Mouse (Mus musculus): ENCODE results near the gene Lmntd1.

The Lmntd1 gene

DNA sequence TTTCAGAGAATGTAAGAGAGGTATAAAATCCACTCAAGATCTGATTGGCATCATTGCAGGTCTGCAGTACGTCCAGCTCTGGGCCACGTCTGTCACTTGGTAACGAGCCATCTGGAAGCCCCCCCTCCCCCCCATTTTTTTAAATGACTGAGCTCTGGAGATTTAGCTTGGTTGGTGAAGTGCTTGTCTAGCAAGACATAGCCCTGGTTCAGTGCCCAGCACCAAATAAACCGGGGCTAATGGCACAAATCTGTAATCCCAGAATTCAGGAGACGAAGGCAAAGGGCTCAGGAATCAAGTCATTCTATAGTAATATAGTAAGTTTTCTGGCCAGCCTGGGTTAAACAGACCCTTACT lies 130.8 kb downstream of the Lmntd1 start:
- DNase-seq (ENCODE audit: low read depth), result no peak

DNA sequence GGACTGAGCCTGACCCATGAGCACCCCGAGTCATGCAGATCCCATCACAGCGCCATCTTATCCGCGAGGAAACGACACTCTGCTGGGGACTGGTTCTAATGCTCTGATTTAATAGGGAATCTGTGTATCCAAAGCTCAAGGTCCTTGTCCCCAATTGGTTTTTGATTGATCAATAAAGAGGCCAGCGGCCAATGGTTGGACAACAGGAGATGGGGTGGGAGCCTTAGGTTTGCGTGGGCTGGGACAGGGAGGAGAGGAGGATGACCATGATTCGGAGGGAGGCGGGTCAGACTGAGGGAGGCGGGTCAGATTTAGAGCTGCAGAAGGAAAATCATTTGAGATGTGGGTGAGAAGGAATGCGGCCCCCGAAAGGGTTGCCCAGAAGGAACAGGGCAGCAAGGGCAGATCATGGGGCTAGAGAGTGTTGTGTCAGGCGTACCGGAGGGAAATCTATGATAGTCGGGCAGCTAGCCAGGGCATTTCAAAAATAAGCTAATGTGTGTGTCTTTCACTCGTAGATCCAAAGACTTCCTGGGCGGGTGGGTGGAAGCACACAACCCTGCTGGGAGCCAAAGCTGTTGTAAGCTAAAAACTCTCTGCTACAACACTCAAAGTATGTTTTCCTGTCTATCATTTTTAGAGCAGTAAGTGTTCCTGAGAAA lies 131.3 kb downstream of the Lmntd1 start:
- DNase-seq (ENCODE audit: low read depth), result no peak

- DNase-seq (ENCODE audit: low read depth), result no peak
Observed at GRCm38 (mm10) chr6:145481938-145482337, 132.2 kb downstream of the Lmntd1 start.

DNA sequence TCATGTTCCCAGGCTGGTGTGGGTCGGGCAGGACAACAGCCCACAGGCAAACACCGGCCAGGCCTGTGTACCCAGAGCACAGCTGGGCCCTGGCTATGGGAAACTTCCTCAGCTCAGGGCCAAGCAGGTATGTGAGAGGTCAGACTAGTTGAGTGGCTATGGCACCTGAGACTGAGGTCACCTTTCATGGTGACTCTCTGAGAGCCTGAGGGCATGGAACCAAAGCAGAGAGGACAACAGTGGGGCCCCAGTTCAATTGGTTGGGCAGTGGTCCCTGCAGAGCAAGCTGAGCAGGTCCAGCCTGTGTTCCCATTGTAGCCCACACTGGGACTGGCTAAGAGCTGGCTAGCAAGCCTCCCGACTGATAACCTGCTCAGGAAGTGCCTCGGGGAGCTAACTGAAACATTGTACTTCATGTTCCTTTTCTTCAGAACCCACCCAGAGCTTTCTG lies 135.3 kb downstream of the Lmntd1 start:
- no peak for DNase-seq (ENCODE audit: low read depth)

DNA sequence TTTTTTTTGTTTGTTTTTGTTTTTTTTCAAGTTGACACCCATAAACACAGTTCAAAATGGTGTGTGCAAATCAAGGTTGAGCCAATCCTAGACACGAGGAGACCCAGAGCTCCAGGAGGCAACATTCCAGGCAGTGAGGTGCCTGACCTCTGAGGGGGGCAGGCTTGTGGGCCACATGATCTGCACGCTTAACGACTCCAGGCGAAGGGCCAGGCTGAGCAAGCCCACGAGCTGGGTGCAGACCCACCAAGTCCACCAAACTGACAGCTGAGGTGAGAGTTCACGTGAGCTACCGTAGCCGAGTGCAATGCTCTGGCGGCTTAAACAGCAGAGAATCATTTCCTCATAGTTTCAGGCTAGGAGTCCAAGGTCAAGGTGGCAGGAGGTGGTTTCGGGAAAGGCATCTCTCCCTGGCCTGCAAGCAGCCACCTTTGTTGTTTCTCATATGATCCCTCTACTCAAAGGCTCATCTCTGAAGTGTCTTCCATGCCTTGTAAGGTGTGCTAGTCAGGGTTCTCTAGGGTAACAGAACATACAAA lies 136.7 kb downstream of the Lmntd1 start:
- no peak for DNase-seq (ENCODE audit: low read depth)

- no peak for DNase-seq (ENCODE audit: low read depth)
Observed at GRCm38 (mm10) chr6:145471638-145472247, 142.4 kb downstream of the Lmntd1 start.

- DNase-seq (ENCODE audit: low read depth), result no peak
Observed at GRCm38 (mm10) chr6:145469260-145469943, 144.7 kb downstream of the Lmntd1 start.

DNA sequence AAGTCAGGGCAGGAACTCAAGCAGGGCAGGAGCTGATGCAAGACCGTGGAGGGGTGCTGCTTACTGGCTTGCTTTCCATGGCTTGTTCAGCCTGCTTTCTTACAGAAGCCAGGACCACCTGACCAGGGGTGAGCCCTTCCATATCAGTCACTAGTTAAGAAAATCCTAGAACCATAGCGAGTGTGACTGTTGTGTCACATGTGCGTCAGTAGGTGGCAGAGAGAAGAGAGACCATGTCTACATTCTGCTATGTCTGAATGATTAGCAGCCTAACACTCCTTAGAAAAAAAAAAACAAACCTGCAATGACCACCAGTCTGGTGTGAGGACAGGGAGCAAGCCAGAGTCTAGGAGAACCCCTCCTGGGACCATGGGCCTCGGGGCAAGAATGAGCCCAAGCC lies 150.1 kb downstream of the Lmntd1 start:
- DNase-seq (ENCODE audit: low read depth), result no peak

DNA sequence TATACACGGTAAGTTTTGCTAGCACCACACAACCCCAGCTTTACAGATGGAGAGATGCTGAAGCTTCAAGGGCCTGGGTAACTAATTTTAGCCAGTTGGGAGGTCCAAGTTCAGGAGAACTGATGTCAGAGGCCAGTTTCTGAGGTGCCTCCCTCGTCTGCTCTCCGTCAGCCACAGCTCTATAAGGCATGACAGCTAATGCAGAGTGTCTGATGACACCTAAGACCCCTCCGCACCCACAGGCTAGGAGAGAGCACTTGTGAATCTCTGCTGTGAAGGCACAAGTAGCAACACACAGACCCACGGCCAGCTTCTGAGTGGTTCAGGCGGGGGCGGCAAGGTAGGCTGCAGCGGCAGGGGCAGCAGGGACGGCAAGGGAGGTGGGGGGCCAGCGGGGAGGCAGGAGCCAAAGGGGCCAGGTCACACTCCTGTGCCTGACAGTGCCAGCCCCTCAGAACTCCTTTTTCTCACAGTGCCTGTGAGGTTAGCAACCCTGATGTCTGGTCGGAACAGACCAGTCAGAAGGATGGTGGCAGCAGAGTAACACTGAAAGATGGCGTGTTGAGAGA lies 151.4 kb downstream of the Lmntd1 start:
- no peak for DNase-seq (ENCODE audit: low read depth)

DNA sequence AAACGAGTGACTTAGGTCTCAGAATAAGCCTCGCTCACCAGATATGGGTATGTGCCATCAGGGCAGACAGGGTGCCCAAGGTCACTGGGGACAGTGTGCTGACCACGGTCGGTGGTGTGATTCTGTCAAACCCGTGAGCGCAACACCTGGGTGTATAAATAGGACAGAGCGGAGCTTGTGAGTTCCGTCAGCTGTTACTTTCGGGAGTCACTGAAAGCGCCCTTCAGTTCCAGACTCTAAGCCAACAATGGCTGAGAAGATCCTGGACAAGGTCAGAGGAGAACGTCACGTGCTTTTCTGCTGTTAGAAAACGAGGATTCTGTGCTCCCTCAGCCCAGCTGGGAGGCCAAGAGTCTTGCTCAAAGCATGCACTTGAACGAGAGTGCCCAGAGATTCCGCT lies 157.1 kb downstream of the Lmntd1 start:
- DNase-seq (ENCODE audit: low read depth), result no peak

- no peak for DNase-seq (ENCODE audit: low read depth)
Observed at GRCm38 (mm10) chr6:145450628-145451403, 163.3 kb downstream of the Lmntd1 start.

DNA sequence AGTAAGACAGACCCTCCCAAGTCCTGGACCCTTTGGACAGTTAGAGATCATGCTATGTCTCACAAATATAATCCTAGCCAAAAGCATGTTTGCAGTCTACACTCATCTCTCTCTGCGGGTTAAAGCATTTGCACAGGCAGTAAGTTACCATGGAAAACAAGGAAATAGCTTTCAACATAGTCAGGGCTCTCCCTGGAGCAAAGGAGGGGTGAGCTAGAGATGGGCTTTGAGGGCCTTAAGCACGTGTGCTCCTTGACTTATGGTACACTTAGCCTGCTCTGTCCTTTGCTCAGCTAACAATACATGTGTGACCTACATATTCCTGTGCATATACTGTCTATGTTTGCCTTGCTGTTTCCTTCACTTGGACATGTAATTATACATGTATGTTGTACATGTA lies 165.8 kb downstream of the Lmntd1 start:
- no peak for DNase-seq (ENCODE audit: low read depth)

GRCm38 (mm10) chr6:145445811-145446500 lies 168.2 kb downstream of the Lmntd1 start:
- peak; percentile 95 for DNase-seq (ENCODE audit: low read depth)

GRCm38 (mm10) chr6:145445380-145445779 lies 168.7 kb downstream of the Lmntd1 start:
- peak; percentile 91 for DNase-seq (ENCODE audit: low read depth)

- DNase-seq (ENCODE audit: low read depth), result no peak
Observed at GRCm38 (mm10) chr6:145442786-145443185, 171.3 kb downstream of the Lmntd1 start.

DNA sequence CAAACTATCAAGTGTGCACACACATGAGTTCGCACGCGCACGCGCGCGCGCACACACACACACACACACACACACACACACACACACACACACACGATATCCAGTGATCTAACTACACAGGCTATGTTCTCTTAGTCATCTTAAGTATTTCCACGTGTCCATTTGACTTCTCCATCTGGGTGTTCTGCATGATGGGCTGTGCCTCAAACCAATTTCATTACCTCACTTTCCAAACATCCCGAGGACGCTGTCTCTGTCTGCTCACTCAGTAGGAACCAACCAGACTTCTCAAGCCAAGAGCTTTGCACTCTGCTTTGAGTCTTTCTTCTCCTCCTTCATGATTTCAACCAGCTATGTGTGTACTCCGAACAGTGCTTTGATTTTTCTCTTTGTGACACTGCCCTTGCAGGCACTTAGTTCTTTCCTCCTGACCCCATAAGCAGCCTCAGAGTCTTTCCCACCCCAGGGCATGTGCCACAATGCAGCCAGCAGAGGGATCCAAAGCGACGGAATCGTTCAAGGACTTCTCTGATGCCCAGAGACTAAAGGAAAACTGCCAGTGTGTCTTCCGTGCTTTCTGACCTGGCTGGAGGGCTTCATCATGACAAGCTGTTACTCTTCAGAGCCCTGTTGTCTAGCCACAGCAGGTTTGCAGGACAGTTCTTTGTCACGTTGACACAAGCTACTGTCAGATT lies 172.6 kb downstream of the Lmntd1 start:
- DNase-seq (ENCODE audit: low read depth), result peak; percentile 64

- no peak for DNase-seq (ENCODE audit: low read depth)
Observed at GRCm38 (mm10) chr6:145438851-145439250, 175.3 kb downstream of the Lmntd1 start.

GRCm38 (mm10) chr6:145435764-145436163 lies 178.4 kb downstream of the Lmntd1 start:
- DNase-seq (ENCODE audit: low read depth), result no peak

- DNase-seq (ENCODE audit: low read depth), result no peak
Observed at GRCm38 (mm10) chr6:145435156-145435555, 179.0 kb downstream of the Lmntd1 start.

- no peak for DNase-seq (ENCODE audit: low read depth)
Observed at GRCm38 (mm10) chr6:145433897-145434296, 180.2 kb downstream of the Lmntd1 start.
